Mouse (Mus musculus) ZHBTc4 (cell line): ENCODE measurements around the gene Tubd1.

ENCODE experiments used
- DNase-seq: peaks from one replicate; pipeline ENCODE4 v3.0.0-alpha.2; 2011; ENCODE audit warnings: low read depth, low spot score

Gene Tubd1

GRCm38 (mm10) chr11:86558258-86558657 lies 13.5 kb downstream of the Tubd1 start:
- no peak for DNase-seq

- peak; percentile 56 for DNase-seq
These were observed 23.6 kb downstream of the Tubd1 start for GRCm38 (mm10) chr11:86568425-86568824.

GRCm38 (mm10) chr11:86570261-86570746 lies 25.5 kb downstream of the Tubd1 start:
- no peak for DNase-seq

GRCm38 (mm10) chr11:86571047-86571855 lies 26.5 kb downstream of the Tubd1 start:
- no peak for DNase-seq

GRCm38 (mm10) chr11:86571871-86572270 lies 27.1 kb downstream of the Tubd1 start:
- no peak for DNase-seq

- DNase-seq = no peak
These were observed 27.8 kb downstream of the Tubd1 start for GRCm38 (mm10) chr11:86572623-86573022.

- DNase-seq = no peak
These were observed 28.9 kb downstream of the Tubd1 start for GRCm38 (mm10) chr11:86573646-86574231.

GRCm38 (mm10) chr11:86574408-86574807 lies 29.6 kb downstream of the Tubd1 start:
- no peak for DNase-seq

GRCm38 (mm10) chr11:86575632-86576378 lies 31.0 kb downstream of the Tubd1 start:
- peak; percentile 89 for DNase-seq

GRCm38 (mm10) chr11:86577231-86577630 lies 32.4 kb downstream of the Tubd1 start:
- DNase-seq = peak; percentile 48

GRCm38 (mm10) chr11:86578106-86578808 lies 33.5 kb downstream of the Tubd1 start:
- no peak for DNase-seq

GRCm38 (mm10) chr11:86578809-86579730 lies 34.3 kb downstream of the Tubd1 start:
- DNase-seq = no peak

- no peak for DNase-seq
These were observed 35.0 kb downstream of the Tubd1 start for GRCm38 (mm10) chr11:86579731-86580318.

GRCm38 (mm10) chr11:86580319-86581113 lies 35.7 kb downstream of the Tubd1 start:
- DNase-seq = no peak

GRCm38 (mm10) chr11:86581250-86581753 lies 36.5 kb downstream of the Tubd1 start:
- DNase-seq = no peak

GRCm38 (mm10) chr11:86581943-86582542 lies 37.3 kb downstream of the Tubd1 start:
- no peak for DNase-seq

GRCm38 (mm10) chr11:86582543-86583260 lies 37.9 kb downstream of the Tubd1 start:
- DNase-seq = no peak

- DNase-seq = no peak
These were observed 38.6 kb downstream of the Tubd1 start for GRCm38 (mm10) chr11:86583313-86583825.
